Mouse (Mus musculus) C2C12 (cell line): ENCODE measurements at regions not wholly inside any gene's neighbourhood (a gene's known extent, or its start where the extent isn't known, plus 50 kb on each side); places are given as distances from the start of the nearest gene placed in this dataset.

Experiments used
- H3K27me3 ChIP-seq: one replicate; pipeline ENCODE4 v1.6.1; 2011; ENCODE audit not compliant: control insufficient read depth, insufficient read depth, insufficient read length
- H3K36me3 ChIP-seq: one replicate; pipeline ENCODE4 v1.6.1; 2011; ENCODE audit not compliant: control insufficient read depth, insufficient read depth
- H3K4me3 ChIP-seq: one replicate; pipeline ENCODE4 v1.5.1; 2011; ENCODE audit warnings: mild to moderate bottlenecking, control low read depth; ENCODE audit not compliant: poor library complexity, insufficient read depth, severe bottlenecking
- H3K79me2 ChIP-seq: one replicate; pipeline ENCODE4 v1.6.1; 2011; ENCODE audit not compliant: control insufficient read depth, insufficient read depth
- H3K79me3 ChIP-seq: one replicate; pipeline ENCODE4 v1.6.1; 2011; ENCODE audit warnings: low read depth, control low read depth
- H3ac ChIP-seq: one replicate; pipeline ENCODE3; 2011; ENCODE audit warnings: low read depth; ENCODE audit not compliant: control insufficient read depth, insufficient read length
- CEBPB ChIP-seq: IDR thresholded peaks from one replicate; pipeline ENCODE4 v1.6.1; 2011; ENCODE audit warnings: low read depth, mild to moderate bottlenecking, control low read depth, moderate library complexity
- CTCF ChIP-seq: IDR thresholded peaks from one replicate; pipeline ENCODE4 v1.5.1; 2011; ENCODE audit not compliant: control insufficient read depth, insufficient read depth, insufficient read length
- FOSL1 ChIP-seq: IDR thresholded peaks from one replicate; pipeline ENCODE4 v1.8.0; 2011; ENCODE audit warnings: mild to moderate bottlenecking, low read length; ENCODE audit not compliant: poor library complexity, insufficient read depth, severe bottlenecking
- MAX ChIP-seq: IDR thresholded peaks from one replicate; pipeline ENCODE4 v1.6.1; 2011; ENCODE audit warnings: mild to moderate bottlenecking, control low read depth
- MYOD1 ChIP-seq: IDR thresholded peaks from one replicate; pipeline ENCODE4 v1.6.1; 2011; ENCODE audit warnings: low read depth; ENCODE audit not compliant: control insufficient read depth, insufficient read length
- MYOG ChIP-seq: IDR thresholded peaks from one replicate; pipeline ENCODE4 v1.6.1; 2011; ENCODE audit not compliant: control insufficient read depth, insufficient read length; ENCODE audit errors: extremely low read depth
- USF1 ChIP-seq: IDR thresholded peaks from one replicate; pipeline ENCODE4 v1.6.1; 2011; ENCODE audit warnings: low read depth, mild to moderate bottlenecking, control low read depth, moderate library complexity

- Histone ChIP-seq H3K36me3 (no peaks in the 10 kb centered on the region), H3K4me3 (no peak overlapping the region), H3K27me3 (no peaks in the 10 kb centered on the region), H3K79me3 (no peaks in the 10 kb centered on the region), H3ac (no peak overlapping the region), H3K79me2 (no peaks in the 10 kb centered on the region)
- TF ChIP-seq MYOG, result no peak
- no peak for TF ChIP-seq MYOD1
- no peak for TF ChIP-seq MAX
- no peak for TF ChIP-seq USF1
- no peak for TF ChIP-seq CTCF
- TF ChIP-seq FOSL1, result no peak
- no peak for TF ChIP-seq CEBPB
Measured at GRCm38 (mm10) chr11:34909841-34910240, 76.4 kb upstream of the Spdl1 start.

GRCm38 (mm10) chr11:34904271-34904670, 70.8 kb upstream of the Spdl1 start:
- Histone ChIP-seq H3K27me3 (no peaks in the 10 kb centered on the region), H3K79me3 (no peaks in the 10 kb centered on the region), H3K4me3 (no peak overlapping the region), H3K79me2 (no peaks in the 10 kb centered on the region), H3K36me3 (no peaks in the 10 kb centered on the region), H3ac (no peak overlapping the region)
- no peak for TF ChIP-seq MAX
- TF ChIP-seq MYOD1, result no peak
- TF ChIP-seq FOSL1, result no peak
- TF ChIP-seq MYOG, result no peak
- no peak for TF ChIP-seq USF1
- TF ChIP-seq CEBPB, result no peak
- TF ChIP-seq CTCF, result no peak

- TF ChIP-seq FOSL1, result no peak
- TF ChIP-seq MYOG, result no peak
- TF ChIP-seq MYOD1, result no peak
- no peak for TF ChIP-seq USF1
- no peak for TF ChIP-seq CTCF
- TF ChIP-seq CEBPB, result no peak
Measured at GRCm38 (mm10) chr11:34899400-34899799, 66.0 kb upstream of the Spdl1 start.

GRCm38 (mm10) chr11:34895624-34896023, 62.2 kb upstream of the Spdl1 start:
- no peak overlapping the region for H3K4me3 ChIP-seq
- TF ChIP-seq MYOD1, result no peak
- TF ChIP-seq MYOG, result no peak
- TF ChIP-seq FOSL1, result no peak
- TF ChIP-seq CTCF, result no peak
- no peak for TF ChIP-seq CEBPB
- TF ChIP-seq USF1, result no peak
- TF ChIP-seq MAX, result no peak
- H3K36me3 ChIP-seq, result no peaks in the 10 kb centered on the region
- no peaks in the 10 kb centered on the region for H3K79me2 ChIP-seq
- H3K79me3 ChIP-seq, result no peaks in the 10 kb centered on the region
- H3K27me3 ChIP-seq, result no peaks in the 10 kb centered on the region
- H3ac ChIP-seq, result no peak overlapping the region

More at GRCm38 (mm10) chr11:34899400-34899799, 66.0 kb upstream of the Spdl1 start:
- Histone ChIP-seq H3K27me3 (no peaks in the 10 kb centered on the region), H3K79me3 (no peaks in the 10 kb centered on the region), H3ac (no peak overlapping the region), H3K4me3 (no peak overlapping the region), H3K36me3 (no peaks in the 10 kb centered on the region), H3K79me2 (no peaks in the 10 kb centered on the region)

- Histone ChIP-seq H3K36me3 (no peaks in the 10 kb centered on the region), H3K79me2 (no peaks in the 10 kb centered on the region), H3K79me3 (no peaks in the 10 kb centered on the region), H3K27me3 (no peaks in the 10 kb centered on the region), H3K4me3 (no peak overlapping the region), H3ac (no peak overlapping the region)
- TF ChIP-seq CTCF, result no peak
Measured at GRCm38 (mm10) chr11:34888374-34889136, 55.1 kb upstream of the Spdl1 start.

- Histone ChIP-seq H3K27me3 (no peaks in the 10 kb centered on the region), H3K36me3 (no peaks in the 10 kb centered on the region), H3K79me2 (no peaks in the 10 kb centered on the region), H3ac (no peak overlapping the region), H3K79me3 (no peaks in the 10 kb centered on the region), H3K4me3 (no peak overlapping the region)
- TF ChIP-seq MYOG, result no peak
- no peak for TF ChIP-seq FOSL1
- no peak for TF ChIP-seq MAX
- TF ChIP-seq MYOD1, result no peak
Measured at GRCm38 (mm10) chr11:34887587-34887986, 54.1 kb upstream of the Spdl1 start.
